Mouse (Mus musculus): ENCODE measurements at regions not wholly inside any gene's neighbourhood (a gene's known extent, or its start where the extent isn't known, plus 50 kb on each side); places are given as distances from the start of the nearest gene placed in this dataset.
A peak's percentile ranks its signal among the peaks of the same experiment; 100 is the strongest.

DNA sequence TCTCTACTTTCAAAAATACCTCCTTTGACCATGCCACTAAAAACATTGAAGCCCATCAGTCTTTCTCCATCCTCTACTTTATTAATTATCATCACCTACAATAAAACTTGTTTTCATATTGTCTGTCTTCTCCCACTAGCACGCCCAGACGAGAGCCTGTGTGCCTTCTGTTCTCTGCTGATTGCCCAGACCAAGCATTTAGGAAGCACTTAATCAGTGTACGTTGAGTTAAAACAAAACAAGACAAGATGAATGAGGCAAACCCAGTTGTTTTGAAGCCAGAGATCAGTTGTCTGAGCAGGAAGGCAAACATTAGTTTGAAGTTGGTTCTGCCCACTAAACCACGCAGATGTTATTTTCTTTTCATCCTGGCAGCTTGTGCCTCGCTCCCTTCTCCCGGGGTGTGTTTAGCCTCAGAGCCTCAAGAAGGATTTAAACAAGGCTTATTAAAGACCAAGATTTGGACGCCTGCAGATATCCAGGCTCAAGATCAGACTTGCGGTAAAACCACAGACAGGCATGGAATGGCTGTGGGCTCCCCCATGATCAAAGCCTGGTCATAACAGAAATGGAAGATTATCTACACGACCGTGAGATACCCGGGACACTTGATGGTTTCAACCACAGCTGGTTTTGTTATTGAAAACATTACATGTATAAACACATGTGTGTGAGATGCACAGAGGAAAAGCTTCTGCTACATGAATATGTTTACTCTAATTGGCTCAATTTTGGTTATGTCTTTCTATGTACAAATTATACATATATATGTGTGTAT, 123.1 kb upstream of the Thbs1 start:
- no peak overlapping the region for H3K4me2 ChIP-seq (ENCODE audit: low read length)
- no peaks in the 10 kb centered on the region for H3K9me3 ChIP-seq (replicated peaks; ENCODE audit: low read length)
- no peaks in the 10 kb centered on the region for H3K27me3 ChIP-seq (ENCODE audit: insufficient read depth, low read length)
- H3K9ac ChIP-seq (ENCODE audit: low read depth, low read length): no peak overlapping the region
- no peak overlapping the region for H3K4me3 ChIP-seq (replicated peaks; ENCODE audit: low read depth, low read length)
- no peak overlapping the region for H3K27ac ChIP-seq
- ATAC-seq (replicated peaks; ENCODE audit: low FRiP score, low read depth): no peak
- no peak for DNase-seq (ENCODE audit: low spot score)
- H3K4me1 ChIP-seq (replicated peaks; ENCODE audit: insufficient read depth, low read length): no peaks in the 10 kb centered on the region
- no peaks in the 10 kb centered on the region for H3K36me3 ChIP-seq (ENCODE audit: insufficient read depth, low read length)
- WGBS: 30% methylated on average over 11 of the region's 11 CpGs
- no peak for TF ChIP-seq CTCF (IDR thresholded peaks at IDR 0.05; ENCODE audit: low read depth)

DNA sequence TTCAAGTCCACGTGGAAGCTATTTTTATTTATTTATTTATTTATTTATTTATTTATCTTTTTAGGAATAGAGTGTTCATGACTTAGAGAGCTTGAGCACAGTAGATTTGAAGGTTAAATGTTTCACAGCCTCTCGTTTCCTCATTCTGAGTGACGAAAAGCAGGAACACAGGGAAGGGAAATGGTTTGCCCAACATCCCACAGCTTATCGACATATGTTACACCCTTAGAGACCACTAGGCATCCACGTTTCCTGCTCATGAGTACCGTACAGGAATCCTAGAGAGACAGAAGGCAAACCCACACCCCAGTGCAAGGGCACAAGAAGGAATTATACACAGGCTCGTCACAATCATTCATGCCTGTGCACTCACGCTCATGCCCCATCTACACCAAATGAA, 122.5 kb upstream of the Thbs1 start:
- no peaks in the 10 kb centered on the region for H3K9me3 ChIP-seq (replicated peaks; ENCODE audit: low read length)
- H3K4me1 ChIP-seq (replicated peaks; ENCODE audit: insufficient read depth, low read length): no peaks in the 10 kb centered on the region
- 77% methylated on average over 8 of the region's 8 CpGs for WGBS
- H3K27me3 ChIP-seq (ENCODE audit: insufficient read depth, low read length): no peaks in the 10 kb centered on the region
- no peak overlapping the region for H3K27ac ChIP-seq
- ATAC-seq (replicated peaks; ENCODE audit: low FRiP score, low read depth) (no peak), DNase-seq (ENCODE audit: low spot score) (no peak)
- no peak overlapping the region for H3K9ac ChIP-seq (ENCODE audit: low read depth, low read length)
- no peak for TF ChIP-seq CTCF (IDR thresholded peaks at IDR 0.05; ENCODE audit: low read depth)
- no peak overlapping the region for H3K4me2 ChIP-seq (ENCODE audit: low read length)
- H3K4me3 ChIP-seq (replicated peaks; ENCODE audit: low read depth, low read length): no peak overlapping the region
- no peaks in the 10 kb centered on the region for H3K36me3 ChIP-seq (ENCODE audit: insufficient read depth, low read length)

DNA sequence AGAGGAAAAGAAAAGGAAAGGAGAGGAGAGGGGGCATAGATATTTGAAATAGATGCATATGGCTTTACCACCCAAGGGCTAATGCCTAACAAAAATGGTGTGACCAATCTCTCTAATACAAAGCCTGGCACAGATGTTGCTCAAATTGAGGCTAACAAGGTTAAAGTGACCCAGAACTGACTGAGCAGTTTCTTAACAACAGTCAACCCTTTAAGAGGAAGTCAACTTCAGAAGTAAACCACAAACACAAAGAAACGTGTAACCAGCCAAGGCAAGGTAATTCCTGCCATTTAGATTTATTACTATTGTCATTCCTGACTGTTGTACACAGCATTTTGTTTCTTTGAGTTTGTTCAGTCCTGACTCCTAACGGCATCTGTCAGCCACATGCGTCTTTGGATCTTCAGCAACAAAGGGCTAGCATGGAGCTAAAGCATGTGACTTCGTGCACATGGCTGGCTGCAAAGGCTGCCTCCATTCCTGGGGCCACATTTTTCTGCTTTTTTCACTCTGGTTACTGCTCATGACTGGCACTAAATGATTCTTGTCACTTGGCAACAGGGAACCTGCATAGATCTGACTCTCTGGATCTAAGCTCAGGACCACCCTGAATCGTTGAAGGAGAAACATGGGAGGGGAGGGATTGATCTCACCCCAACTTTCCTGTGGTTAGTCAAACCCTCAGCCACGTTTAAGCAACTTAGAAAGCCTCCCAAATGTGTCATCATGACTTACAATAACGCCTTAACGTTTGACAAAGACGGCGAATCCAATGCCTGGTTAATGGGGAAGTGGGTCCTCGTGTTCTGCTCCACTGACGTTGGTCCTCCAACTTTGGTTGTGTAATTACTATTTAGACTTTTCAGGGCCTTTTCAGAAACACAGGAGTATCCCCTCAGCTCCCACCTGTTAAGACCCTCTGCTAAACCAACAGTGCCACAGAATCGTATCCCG, 115.3 kb upstream of the Thbs1 start:
- no peak for TF ChIP-seq CTCF (IDR thresholded peaks at IDR 0.05; ENCODE audit: low read depth)
- Histone ChIP-seq H3K9me3 (replicated peaks; ENCODE audit: low read length) (no peaks in the 10 kb centered on the region), H3K9ac (ENCODE audit: low read depth, low read length) (no peak overlapping the region), H3K36me3 (ENCODE audit: insufficient read depth, low read length) (no peaks in the 10 kb centered on the region), H3K4me1 (replicated peaks; ENCODE audit: insufficient read depth, low read length) (no peaks in the 10 kb centered on the region), H3K4me2 (ENCODE audit: low read length) (no peak overlapping the region), H3K27me3 (ENCODE audit: insufficient read depth, low read length) (no peaks in the 10 kb centered on the region), H3K4me3 (replicated peaks; ENCODE audit: low read depth, low read length) (no peak overlapping the region), H3K27ac (no peak overlapping the region)
- DNase-seq (ENCODE audit: low spot score): no peak
- WGBS: 72% methylated on average over 14 of the region's 14 CpGs
- no peak for ATAC-seq (replicated peaks; ENCODE audit: low FRiP score, low read depth)

- DNase-seq (ENCODE audit: low spot score) (no peak), ATAC-seq (replicated peaks; ENCODE audit: low FRiP score, low read depth) (no peak)
- Histone ChIP-seq H3K9me3 (replicated peaks; ENCODE audit: low read length) (no peaks in the 10 kb centered on the region), H3K9ac (ENCODE audit: low read depth, low read length) (no peak overlapping the region), H3K36me3 (ENCODE audit: insufficient read depth, low read length) (no peaks in the 10 kb centered on the region), H3K4me3 (replicated peaks; ENCODE audit: low read depth, low read length) (no peak overlapping the region), H3K4me2 (ENCODE audit: low read length) (no peak overlapping the region), H3K4me1 (replicated peaks; ENCODE audit: insufficient read depth, low read length) (no peaks in the 10 kb centered on the region), H3K27me3 (ENCODE audit: insufficient read depth, low read length) (no peaks in the 10 kb centered on the region), H3K27ac (no peak overlapping the region)
- TF ChIP-seq CTCF (IDR thresholded peaks at IDR 0.05; ENCODE audit: low read depth): no peak
- 14% methylated on average over 6 of the region's 6 CpGs for WGBS
Measured at GRCm38 (mm10) chr2:117999641-118000040, 112.0 kb upstream of the Thbs1 start.

DNA sequence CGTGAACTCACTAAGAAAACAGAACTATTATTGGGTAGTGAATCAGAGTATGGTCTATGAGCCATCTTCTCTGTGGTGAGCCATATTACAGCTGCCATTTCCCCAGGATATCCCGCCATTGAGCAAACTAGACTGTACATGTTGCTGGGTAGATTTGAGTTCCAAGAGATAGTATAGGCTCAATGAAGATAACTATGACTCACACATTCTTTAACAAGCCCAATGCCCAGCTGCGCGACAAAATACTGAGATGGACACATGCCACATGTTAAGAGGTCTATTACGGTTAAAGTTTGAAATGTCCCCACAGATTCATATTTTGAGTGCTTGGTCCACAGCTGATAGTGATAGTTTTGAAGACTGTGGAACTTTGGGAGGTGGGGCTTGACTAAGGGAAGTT, 107.5 kb upstream of the Thbs1 start:
- Histone ChIP-seq H3K9me3 (replicated peaks; ENCODE audit: low read length) (no peaks in the 10 kb centered on the region), H3K9ac (ENCODE audit: low read depth, low read length) (no peak overlapping the region), H3K4me1 (replicated peaks; ENCODE audit: insufficient read depth, low read length) (no peaks in the 10 kb centered on the region), H3K36me3 (ENCODE audit: insufficient read depth, low read length) (no peaks in the 10 kb centered on the region), H3K4me3 (replicated peaks; ENCODE audit: low read depth, low read length) (no peak overlapping the region), H3K4me2 (ENCODE audit: low read length) (no peak overlapping the region), H3K27me3 (ENCODE audit: insufficient read depth, low read length) (no peaks in the 10 kb centered on the region), H3K27ac (no peak overlapping the region)
- ATAC-seq (replicated peaks; ENCODE audit: low FRiP score, low read depth) (no peak), DNase-seq (ENCODE audit: low spot score) (no peak)
- 91% methylated on average over 5 of the region's 5 CpGs for WGBS
- no peak for TF ChIP-seq CTCF (IDR thresholded peaks at IDR 0.05; ENCODE audit: low read depth)

DNA sequence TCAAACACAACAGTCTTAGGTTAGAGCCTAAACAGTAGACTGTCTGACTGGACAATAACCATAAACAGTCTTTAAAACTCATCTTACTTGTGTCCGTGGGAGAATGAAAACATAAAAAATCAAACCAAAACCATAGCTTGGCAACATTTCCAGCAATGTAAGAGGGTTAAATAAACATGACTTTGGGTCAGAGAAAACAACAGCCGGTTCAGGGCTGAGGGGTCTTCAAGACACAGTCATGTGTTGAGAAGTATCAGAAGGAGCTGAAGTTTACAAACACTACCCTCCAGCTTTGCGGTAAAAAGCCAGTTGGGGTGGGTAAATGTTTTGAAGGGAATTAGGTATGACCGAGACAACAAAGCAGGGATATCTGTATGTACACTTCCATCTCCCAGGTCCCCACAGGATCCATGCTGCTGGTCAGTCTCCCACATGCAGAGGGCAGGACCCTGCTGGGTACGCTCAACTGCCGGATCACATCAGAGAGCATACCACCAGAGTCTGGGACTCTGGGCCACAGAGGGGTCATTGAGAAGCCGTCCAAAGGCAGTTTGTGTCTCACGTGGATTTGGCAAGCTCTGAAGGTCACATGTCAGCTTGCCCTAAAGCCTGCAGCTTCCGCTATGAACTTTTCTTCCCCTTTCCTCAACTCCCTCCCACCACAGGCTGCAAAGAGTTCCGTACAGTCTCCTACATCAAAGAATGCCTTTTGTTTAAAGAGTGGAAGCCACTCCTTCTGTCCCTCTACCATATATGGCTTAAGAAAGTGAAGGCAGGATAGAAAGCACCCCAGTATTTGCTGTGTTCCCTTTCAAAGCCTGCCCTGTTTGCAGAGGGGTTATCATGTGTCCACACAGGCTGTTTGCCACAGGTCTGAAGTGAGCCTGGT, 103.9 kb upstream of the Thbs1 start:
- Histone ChIP-seq H3K9ac (ENCODE audit: low read depth, low read length) (no peak overlapping the region), H3K9me3 (replicated peaks; ENCODE audit: low read length) (no peaks in the 10 kb centered on the region), H3K4me1 (replicated peaks; ENCODE audit: insufficient read depth, low read length) (no peaks in the 10 kb centered on the region), H3K36me3 (ENCODE audit: insufficient read depth, low read length) (no peaks in the 10 kb centered on the region), H3K4me3 (replicated peaks; ENCODE audit: low read depth, low read length) (no peak overlapping the region), H3K27ac (peak overlapping the region; percentile 54), H3K4me2 (ENCODE audit: low read length) (0 out of 2 replicates have a peak overlapping the region, but pooled peaks have one; percentile 11), H3K27me3 (ENCODE audit: insufficient read depth, low read length) (no peaks in the 10 kb centered on the region)
- WGBS: 23% methylated on average over 10 of the region's 10 CpGs
- ATAC-seq (replicated peaks; ENCODE audit: low FRiP score, low read depth) (peak; percentile 69), DNase-seq (ENCODE audit: low spot score) (peak; percentile 81)
- no peak for TF ChIP-seq CTCF (IDR thresholded peaks at IDR 0.05; ENCODE audit: low read depth)

Data from kidney, postnatal 0 days (tissue).